Mouse (Mus musculus): ENCODE results near the gene Aspg. TPM values are rescaled to one million over a fixed set of nuclear protein-coding genes. Genes with fewer than 3 reads are reported as not detected.
A peak's percentile ranks its signal among the peaks of the same experiment; 100 is the strongest.

Aspg gene
- total RNA-seq, 4 experiments from 2014 or later, result 0.22 to 19.3 (median 7.5) TPM

- no peak for DNase-seq
These were observed 47.1 kb downstream of the Aspg start for GRCm38 (mm10) chr12:112153597-112153996.

GRCm38 (mm10) chr12:112154476-112154875 lies 48.0 kb downstream of the Aspg start:
- no peak for DNase-seq

GRCm38 (mm10) chr12:112155218-112156051 lies 49.0 kb downstream of the Aspg start:
- DNase-seq, result peak; percentile 79

GRCm38 (mm10) chr12:112156804-112157203 lies 50.3 kb downstream of the Aspg start:
- DNase-seq, result no peak

- DNase-seq, result no peak
These were observed 51.8 kb downstream of the Aspg start for GRCm38 (mm10) chr12:112158246-112158645.

- no peak for DNase-seq
These were observed 52.3 kb downstream of the Aspg start for GRCm38 (mm10) chr12:112158784-112159183.

- no peak for DNase-seq
These were observed 57.7 kb downstream of the Aspg start for GRCm38 (mm10) chr12:112163981-112164839.

GRCm38 (mm10) chr12:112164840-112165219 lies 58.4 kb downstream of the Aspg start:
- no peak for DNase-seq

GRCm38 (mm10) chr12:112169240-112169639 lies 62.8 kb downstream of the Aspg start:
- DNase-seq, result no peak

- DNase-seq, result no peak
These were observed 64.4 kb downstream of the Aspg start for GRCm38 (mm10) chr12:112170671-112171574.

- DNase-seq, result no peak
These were observed 65.2 kb downstream of the Aspg start for GRCm38 (mm10) chr12:112171657-112172056.

GRCm38 (mm10) chr12:112172214-112172613 lies 65.7 kb downstream of the Aspg start:
- DNase-seq, result no peak

Small RNA genes within 50 kb of the gene (microRNA-seq; reads per million reads assigned to microRNA genes)
- gene Mir203, result 460 to 1,077 reads per million in 2 experiments
- gene Mir3073a, result 0 reads per million in 2 experiments
- gene Mir3073b, result 0 reads per million in 2 experiments

Other genes with a start within 250 kb of the Aspg start
- gene Ppp1r13b, start 198.6 kb upstream of the Aspg start, total RNA-seq (2022), result 10 to 100 TPM; 16.0 to 26.6 (median 18.7) TPM
- gene Atp5mpl, start 139.7 kb upstream of the Aspg start, total RNA-seq (2022), result 100 to 1,000 TPM; 314 to 407 (median 358) TPM
- gene Tdrd9, start 135.1 kb upstream of the Aspg start, total RNA-seq (2022), result under 1 TPM in 2 of 4 experiments, not detected in 2; 0.09 to 0.31 TPM
- not detected for gene Rd3l, start 125.4 kb upstream of the Aspg start, total RNA-seq (2022)
- gene Kif26a, start 39.5 kb downstream of the Aspg start, total RNA-seq (2022), result 10 to 100 TPM; 11.4 to 19.1 (median 14.7) TPM

Data from adrenal gland, adult 8-10 months (tissue).